Mouse (Mus musculus): ENCODE results near the gene Aldh2. TPM values are rescaled to one million over a fixed set of nuclear protein-coding genes. Genes with fewer than 3 reads are reported as not detected.
"Not testable (repeated sequence)": the region's sequence is repeated elsewhere in the genome, so short reads cannot be mapped to it uniquely, and the experiment has no call there.

Gene Aldh2
- polyA plus RNA-seq, 1 experiment from 2014 or later, result 224 TPM

- Histone ChIP-seq H3K4me3 (replicated peaks; ENCODE audit: low read length) (peak within 1 kb of the TSS; percentile 73), H3K27me3 (ENCODE audit: control insufficient read depth, insufficient read depth, low read length) (no peaks in the 10 kb centered on the region), H3K9ac (ENCODE audit: low read length) (peak within 1 kb of the TSS; percentile 85), H3K36me3 (ENCODE audit: control insufficient read depth, insufficient read depth, low read length) (no peaks in the 10 kb centered on the region), H3K4me2 (ENCODE audit: low read depth, low read length) (peak within 1 kb of the TSS; percentile 71), H3K27ac (ENCODE audit: low read length) (peak within 1 kb of the TSS; percentile 83), H3K4me1 (ENCODE audit: control insufficient read depth, insufficient read depth, low read length) (0 out of 2 replicates have a peak, but pooled peaks cover 7% of the 10 kb centered on the region), H3K9me3 (replicated peaks; ENCODE audit: control insufficient read depth, low read length) (no peaks in the 10 kb centered on the region)
- whole genome bisulfite sequencing, result under 1% methylated on average over 58 of the region's 58 CpGs
- ATAC-seq (ENCODE audit: insufficient read depth, low FRiP score), result peak; percentile 87
Measured at GRCm38 (mm10) chr5:121618592-121619513, 25.2 kb upstream of the Aldh2 start, which contains the start of gene Acad12. Acad12 (minus strand) TSS chr5:121618938.

- H3K9me3 ChIP-seq (replicated peaks; ENCODE audit: control insufficient read depth, low read length); H3K9ac ChIP-seq (ENCODE audit: low read length); H3K4me1 ChIP-seq (ENCODE audit: control insufficient read depth, insufficient read depth, low read length); H3K4me3 ChIP-seq (replicated peaks; ENCODE audit: low read length); H3K4me2 ChIP-seq (ENCODE audit: low read depth, low read length); H3K27ac ChIP-seq (ENCODE audit: low read length); ATAC-seq (ENCODE audit: insufficient read depth, low FRiP score); H3K36me3 ChIP-seq (ENCODE audit: control insufficient read depth, insufficient read depth, low read length); H3K27me3 ChIP-seq (ENCODE audit: control insufficient read depth, insufficient read depth, low read length): not testable (repeated sequence)
- WGBS, result 78% methylated on average over 3 of the region's 3 CpGs
Measured at GRCm38 (mm10) chr5:121614921-121615320, 21.3 kb upstream of the Aldh2 start.

- Histone ChIP-seq H3K27ac (ENCODE audit: low read length) (no peak overlapping the region), H3K9ac (ENCODE audit: low read length) (no peak overlapping the region), H3K36me3 (ENCODE audit: control insufficient read depth, insufficient read depth, low read length) (no peaks in the 10 kb centered on the region), H3K9me3 (replicated peaks; ENCODE audit: control insufficient read depth, low read length) (no peaks in the 10 kb centered on the region), H3K4me2 (ENCODE audit: low read depth, low read length) (no peak overlapping the region), H3K4me1 (ENCODE audit: control insufficient read depth, insufficient read depth, low read length) (no peaks in the 10 kb centered on the region), H3K27me3 (ENCODE audit: control insufficient read depth, insufficient read depth, low read length) (no peaks in the 10 kb centered on the region), H3K4me3 (replicated peaks; ENCODE audit: low read length) (no peak overlapping the region)
- 84% methylated on average over 6 of the region's 6 CpGs for WGBS
- no peak for ATAC-seq (ENCODE audit: insufficient read depth, low FRiP score)
Measured at GRCm38 (mm10) chr5:121612036-121612435, 18.4 kb upstream of the Aldh2 start.

- not testable (repeated sequence) for H3K4me1 ChIP-seq (ENCODE audit: control insufficient read depth, insufficient read depth, low read length); H3K27ac ChIP-seq (ENCODE audit: low read length); H3K4me3 ChIP-seq (replicated peaks; ENCODE audit: low read length); ATAC-seq (ENCODE audit: insufficient read depth, low FRiP score); H3K9ac ChIP-seq (ENCODE audit: low read length); H3K36me3 ChIP-seq (ENCODE audit: control insufficient read depth, insufficient read depth, low read length); H3K4me2 ChIP-seq (ENCODE audit: low read depth, low read length); H3K27me3 ChIP-seq (ENCODE audit: control insufficient read depth, insufficient read depth, low read length); H3K9me3 ChIP-seq (replicated peaks; ENCODE audit: control insufficient read depth, low read length)
- 47% methylated on average over 7 of the region's 8 CpGs for WGBS
Measured at GRCm38 (mm10) chr5:121609556-121610135, 16.0 kb upstream of the Aldh2 start.

GRCm38 (mm10) chr5:121606151-121606550 is 12.5 kb upstream of the Aldh2 start:
- 2% methylated on average over 2 of the region's 2 CpGs for WGBS
- no peak for ATAC-seq (ENCODE audit: insufficient read depth, low FRiP score)
- no peak overlapping the region for H3K27ac ChIP-seq (ENCODE audit: low read length)

GRCm38 (mm10) chr5:121603815-121604214 is 10.2 kb upstream of the Aldh2 start:
- not testable (repeated sequence) for H3K9me3 ChIP-seq (replicated peaks; ENCODE audit: control insufficient read depth, low read length); H3K4me1 ChIP-seq (ENCODE audit: control insufficient read depth, insufficient read depth, low read length); H3K4me2 ChIP-seq (ENCODE audit: low read depth, low read length); H3K4me3 ChIP-seq (replicated peaks; ENCODE audit: low read length); H3K27ac ChIP-seq (ENCODE audit: low read length); H3K27me3 ChIP-seq (ENCODE audit: control insufficient read depth, insufficient read depth, low read length); ATAC-seq (ENCODE audit: insufficient read depth, low FRiP score); H3K36me3 ChIP-seq (ENCODE audit: control insufficient read depth, insufficient read depth, low read length); H3K9ac ChIP-seq (ENCODE audit: low read length)
- 75% methylated on average over 1 of the region's 1 CpGs for WGBS

More at GRCm38 (mm10) chr5:121606151-121606550, 12.5 kb upstream of the Aldh2 start:
- H3K4me3 ChIP-seq (replicated peaks; ENCODE audit: low read length), result no peak overlapping the region
- no peaks in the 10 kb centered on the region for H3K9me3 ChIP-seq (replicated peaks; ENCODE audit: control insufficient read depth, low read length)
- no peaks in the 10 kb centered on the region for H3K27me3 ChIP-seq (ENCODE audit: control insufficient read depth, insufficient read depth, low read length)
- H3K36me3 ChIP-seq (ENCODE audit: control insufficient read depth, insufficient read depth, low read length), result no peaks in the 10 kb centered on the region
- no peaks in the 10 kb centered on the region for H3K4me1 ChIP-seq (ENCODE audit: control insufficient read depth, insufficient read depth, low read length)
- H3K4me2 ChIP-seq (ENCODE audit: low read depth, low read length), result no peak overlapping the region
- no peak overlapping the region for H3K9ac ChIP-seq (ENCODE audit: low read length)

GRCm38 (mm10) chr5:121601547-121602299 is 8.1 kb upstream of the Aldh2 start:
- H3K36me3 ChIP-seq (ENCODE audit: control insufficient read depth, insufficient read depth, low read length), result no peaks in the 10 kb centered on the region
- H3K4me2 ChIP-seq (ENCODE audit: low read depth, low read length), result 0 out of 2 replicates have a peak overlapping the region, but pooled peaks have one; percentile 2
- H3K9me3 ChIP-seq (replicated peaks; ENCODE audit: control insufficient read depth, low read length), result no peaks in the 10 kb centered on the region
- H3K4me1 ChIP-seq (ENCODE audit: control insufficient read depth, insufficient read depth, low read length), result no peaks in the 10 kb centered on the region
- ATAC-seq (ENCODE audit: insufficient read depth, low FRiP score), result peak; percentile 70
- no peak overlapping the region for H3K4me3 ChIP-seq (replicated peaks; ENCODE audit: low read length)
- peak overlapping the region; percentile 16 for H3K27ac ChIP-seq (ENCODE audit: low read length)
- peak overlapping the region; percentile 27; the same call in 1 of the 2 replicates for H3K9ac ChIP-seq (ENCODE audit: low read length)
- no peaks in the 10 kb centered on the region for H3K27me3 ChIP-seq (ENCODE audit: control insufficient read depth, insufficient read depth, low read length)
- 26% methylated on average over 9 of the region's 9 CpGs for WGBS

- Histone ChIP-seq H3K4me3 (replicated peaks; ENCODE audit: low read length) (no peak overlapping the region), H3K9ac (ENCODE audit: low read length) (no peak overlapping the region), H3K9me3 (replicated peaks; ENCODE audit: control insufficient read depth, low read length) (no peaks in the 10 kb centered on the region), H3K4me1 (ENCODE audit: control insufficient read depth, insufficient read depth, low read length) (peaks cover 5% of the 10 kb centered on the region; the same call in 1 of the 2 replicates), H3K27me3 (ENCODE audit: control insufficient read depth, insufficient read depth, low read length) (no peaks in the 10 kb centered on the region), H3K4me2 (ENCODE audit: low read depth, low read length) (no peak overlapping the region), H3K27ac (ENCODE audit: low read length) (peak overlapping the region; percentile 85), H3K36me3 (ENCODE audit: control insufficient read depth, insufficient read depth, low read length) (no peaks in the 10 kb centered on the region)
- peak; percentile 63 for ATAC-seq (ENCODE audit: insufficient read depth, low FRiP score)
- 63% methylated on average over 13 of the region's 13 CpGs for WGBS
Measured at GRCm38 (mm10) chr5:121598871-121599610, 5.4 kb upstream of the Aldh2 start.
